Mouse (Mus musculus) cerebellum, adult 2 months (tissue): ENCODE results near the gene Pknox1. TPM values are rescaled to one million over a fixed set of nuclear protein-coding genes. Genes with fewer than 3 reads are reported as not detected.
"Not testable (repeated sequence)": the region's sequence is repeated elsewhere in the genome, so short reads cannot be mapped to it uniquely, and the experiment has no call there.

Experiments
- DNase-seq, 2 experiments: peaks; one replicate each; pipeline ENCODE4 v3.0.0; 2021
- H3K27ac ChIP-seq: fragments of 200-500 bp; 2 replicates; pipeline ENCODE4 v1.5.1; 2012; ENCODE audit warnings: low read length, control low read depth, inconsistent platforms; ENCODE audit not compliant: insufficient read depth
- H3K27me3 ChIP-seq: fragments of 200-500 bp; 2 replicates; pipeline ENCODE4 v1.6.1; 2012; ENCODE audit warnings: inconsistent platforms, mild to moderate bottlenecking, low read length, moderate library complexity; ENCODE audit not compliant: control insufficient read depth, insufficient read depth
- H3K4me1 ChIP-seq: fragments of 200-500 bp; 2 replicates; pipeline ENCODE4 v1.6.1; 2011; ENCODE audit warnings: low read length; ENCODE audit not compliant: control insufficient read depth, insufficient read depth
- H3K4me3 ChIP-seq: fragments of 200-500 bp; replicated peaks from 2 replicates; pipeline ENCODE3; 2011; ENCODE audit warnings: mild to moderate bottlenecking, low read depth, low read length, control low read depth; ENCODE audit not compliant: insufficient read depth
- CTCF ChIP-seq: fragments of 200-500 bp; IDR thresholded peaks from 2 replicates; pipeline ENCODE4 v1.5.1; 2011; ENCODE audit warnings: low read depth, mild to moderate bottlenecking, control low read depth, low read length, moderate library complexity, borderline replicate concordance; ENCODE audit not compliant: insufficient read depth
- POLR2A ChIP-seq: fragments of 200-500 bp; IDR thresholded peaks from 2 replicates; pipeline ENCODE4 v1.6.1; 2011; ENCODE audit warnings: low read length, control low read depth, borderline replicate concordance; ENCODE audit not compliant: insufficient read depth
- WGBS: fragments of 180-500 bp; shearing (Covaris S2); methylation state at CpG from one replicate; pipeline ENCODE4 v1.1.7; 2018; 5-methylcytosine and 5-hydroxymethylcytosine counted together
- polyA plus RNA-seq: library from polyadenylated mRNA; depleted of rRNA; stranded (reverse); fragments of >200 nt; gene quantifications from 2 replicates; pipeline ENCODE4 v1.2.3, GENCODE M21; 2012

The Pknox1 gene
- polyA plus RNA-seq, 1 experiment, result 23.2 TPM

DNA sequence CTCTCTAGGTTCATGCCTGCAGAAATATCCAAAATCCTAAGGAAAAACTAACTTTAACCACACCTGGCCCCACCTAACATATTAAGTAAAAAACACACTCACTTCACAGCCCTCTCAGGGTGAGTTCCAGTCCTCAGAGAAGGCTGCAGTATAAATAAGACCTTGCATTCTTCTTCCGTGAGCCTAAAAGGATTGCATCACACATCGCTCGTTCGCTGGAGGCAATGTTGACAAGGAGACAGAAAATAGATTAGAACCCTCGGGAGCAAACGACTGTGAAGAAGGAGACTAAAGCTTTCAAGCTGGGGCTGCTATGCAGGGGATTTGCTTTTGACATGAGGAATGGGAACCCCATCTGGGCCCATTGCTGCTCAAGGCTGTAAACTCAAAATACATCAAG, 21.0 kb upstream of the Pknox1 start:
- no peak for DNase-seq
- no peak overlapping the region for H3K4me3 ChIP-seq
- no peak for TF ChIP-seq POLR2A
- no peak for TF ChIP-seq CTCF
- H3K27me3 ChIP-seq, result no peaks in the 10 kb centered on the region
- WGBS, result 50% methylated on average over 6 of the region's 6 CpGs
- H3K27ac ChIP-seq, result no peak overlapping the region
- H3K4me1 ChIP-seq, result no peaks in the 10 kb centered on the region

DNA sequence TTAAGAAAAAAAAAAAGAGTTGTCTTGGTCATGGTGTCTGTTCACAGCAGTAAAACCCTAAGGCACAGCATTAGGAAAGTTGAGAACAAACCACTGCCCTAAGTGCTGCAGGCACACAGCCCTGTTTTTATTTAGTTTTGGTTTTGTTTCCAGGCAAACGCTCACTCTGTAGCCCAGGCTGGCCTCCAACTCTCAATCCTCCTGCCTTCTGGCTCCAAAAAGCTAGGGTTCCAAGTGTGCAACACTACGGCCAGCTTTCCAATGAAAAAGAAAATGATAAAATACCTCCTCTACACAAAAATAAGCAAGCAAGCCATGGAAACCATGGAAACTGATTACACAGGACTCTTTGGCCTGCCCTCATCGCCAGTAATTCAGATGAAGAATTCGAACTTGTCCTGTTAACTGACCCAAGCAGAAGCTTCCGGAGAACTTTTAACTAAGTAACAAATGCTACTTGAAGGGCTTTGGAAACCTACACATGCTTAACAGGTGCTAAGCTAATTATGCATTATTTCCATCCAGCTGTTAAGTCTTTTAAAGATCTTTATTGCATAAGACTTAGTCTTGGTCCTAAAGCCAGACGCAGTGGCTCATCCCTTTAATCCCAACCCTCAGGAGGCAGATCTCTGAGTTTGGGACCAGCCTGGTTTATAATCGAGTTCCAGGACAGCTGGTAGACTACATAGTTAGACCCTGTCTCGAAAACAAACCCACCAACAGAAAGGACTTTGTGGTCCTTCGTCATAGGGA, 17.9 kb upstream of the Pknox1 start:
- H3K4me1 ChIP-seq, result no peaks in the 10 kb centered on the region
- H3K27me3 ChIP-seq, result no peaks in the 10 kb centered on the region
- H3K27ac ChIP-seq, result no peak overlapping the region
- TF ChIP-seq CTCF (no peak), POLR2A (no peak)
- DNase-seq, result no peak
- H3K4me3 ChIP-seq, result no peak overlapping the region
- 85% methylated on average over 9 of the region's 9 CpGs for WGBS

DNA sequence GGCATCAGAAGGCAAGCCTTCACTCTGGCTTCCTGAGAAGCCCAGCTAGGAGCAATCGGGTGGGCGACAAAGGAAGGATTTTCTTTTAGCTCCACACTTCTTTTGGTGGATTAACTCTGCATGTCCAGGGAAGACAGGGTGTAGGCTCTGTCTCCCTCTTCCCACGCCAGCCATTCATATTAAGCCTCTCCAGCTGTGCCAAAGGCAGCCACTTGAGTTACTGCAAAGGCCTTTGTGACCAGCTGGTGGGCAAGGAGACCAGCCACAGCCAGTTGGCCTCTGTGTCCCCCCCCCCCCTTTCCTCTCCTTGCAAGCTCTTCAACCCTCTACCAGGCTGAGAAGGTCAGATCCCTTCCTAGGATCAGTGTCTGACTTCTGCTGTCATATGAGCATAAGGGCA, 16.6 kb upstream of the Pknox1 start:
- Histone ChIP-seq H3K4me3 (no peak overlapping the region), H3K27ac (no peak overlapping the region), H3K4me1 (no peaks in the 10 kb centered on the region), H3K27me3 (no peaks in the 10 kb centered on the region)
- no peak for DNase-seq
- TF ChIP-seq CTCF (no peak), POLR2A (no peak)
- WGBS, result 55% methylated on average over 3 of the region's 3 CpGs

DNA sequence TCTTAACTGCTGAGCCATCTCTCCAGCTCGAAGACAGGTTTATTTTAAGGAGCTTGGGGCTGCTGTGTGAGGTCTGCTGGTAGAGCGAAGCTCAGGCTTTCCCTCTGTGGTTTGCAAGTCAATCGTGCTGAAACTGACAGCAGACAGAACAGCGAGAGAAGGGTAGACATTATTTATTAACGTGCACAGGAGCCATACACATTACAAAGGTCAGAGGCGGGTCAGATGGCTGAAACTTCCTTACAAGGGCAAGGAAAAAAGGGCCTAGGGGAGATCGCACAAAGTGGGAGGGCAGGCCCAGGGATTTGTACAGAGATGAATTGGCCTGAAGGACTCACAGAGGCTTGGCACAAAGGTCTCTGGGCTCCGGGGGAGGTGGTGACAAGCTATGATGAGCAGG, 15.1 kb upstream of the Pknox1 start:
- TF ChIP-seq POLR2A (no peak), CTCF (no peak)
- no peak overlapping the region for H3K4me3 ChIP-seq
- no peaks in the 10 kb centered on the region for H3K4me1 ChIP-seq
- no peaks in the 10 kb centered on the region for H3K27me3 ChIP-seq
- no peak overlapping the region for H3K27ac ChIP-seq
- 76% methylated on average over 8 of the region's 8 CpGs for WGBS
- DNase-seq, result no peak

DNA sequence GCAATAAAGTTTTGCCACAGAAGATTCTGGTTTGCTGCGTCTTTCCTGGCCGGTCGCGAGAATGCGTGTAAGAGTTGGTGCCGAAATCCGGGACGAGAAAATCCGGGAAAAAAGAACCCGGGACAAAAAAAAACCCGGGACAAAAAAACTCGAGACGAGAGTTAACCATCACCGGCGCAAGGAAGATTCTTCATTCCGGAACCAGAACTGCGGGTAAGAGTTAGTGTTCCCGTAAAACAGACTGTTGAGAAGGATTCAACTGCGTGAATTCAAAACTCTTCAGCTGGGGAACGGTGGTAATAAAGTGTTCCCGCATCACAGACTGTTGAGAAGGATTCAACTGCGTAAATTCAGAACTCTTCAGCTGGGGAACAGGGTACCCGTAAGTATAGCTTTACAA, 11.9 kb upstream of the Pknox1 start:
- WGBS, result 96% methylated on average over 23 of the region's 23 CpGs
- not testable (repeated sequence) for H3K27ac ChIP-seq, H3K4me1 ChIP-seq, DNase-seq, H3K4me3 ChIP-seq, H3K27me3 ChIP-seq

DNA sequence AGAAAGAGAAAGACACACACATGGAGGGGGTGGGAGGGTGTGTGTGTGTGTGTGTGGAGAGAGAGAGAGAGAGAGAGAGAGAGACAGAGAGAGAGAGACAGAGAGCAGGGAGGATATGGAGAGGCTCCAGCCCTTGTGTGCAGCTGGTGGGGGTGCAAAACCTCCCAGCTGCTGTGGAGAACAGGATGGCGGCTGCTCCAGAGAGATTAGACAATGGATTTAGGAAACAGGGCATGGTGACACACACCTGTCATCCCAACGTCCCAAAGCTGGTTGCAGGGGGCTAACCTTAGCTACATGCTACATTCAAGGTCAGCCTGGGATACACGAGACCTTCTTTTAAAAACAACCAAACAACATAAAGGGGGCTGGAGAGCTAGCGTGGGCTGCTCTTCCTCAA, 8.3 kb upstream of the Pknox1 start:
- Histone ChIP-seq H3K4me1 (no peaks in the 10 kb centered on the region), H3K4me3 (no peak overlapping the region), H3K27ac (no peak overlapping the region), H3K27me3 (no peaks in the 10 kb centered on the region)
- no peak for TF ChIP-seq CTCF
- no peak for TF ChIP-seq POLR2A
- 64% methylated on average over 4 of the region's 4 CpGs for WGBS
- no peak for DNase-seq

DNA sequence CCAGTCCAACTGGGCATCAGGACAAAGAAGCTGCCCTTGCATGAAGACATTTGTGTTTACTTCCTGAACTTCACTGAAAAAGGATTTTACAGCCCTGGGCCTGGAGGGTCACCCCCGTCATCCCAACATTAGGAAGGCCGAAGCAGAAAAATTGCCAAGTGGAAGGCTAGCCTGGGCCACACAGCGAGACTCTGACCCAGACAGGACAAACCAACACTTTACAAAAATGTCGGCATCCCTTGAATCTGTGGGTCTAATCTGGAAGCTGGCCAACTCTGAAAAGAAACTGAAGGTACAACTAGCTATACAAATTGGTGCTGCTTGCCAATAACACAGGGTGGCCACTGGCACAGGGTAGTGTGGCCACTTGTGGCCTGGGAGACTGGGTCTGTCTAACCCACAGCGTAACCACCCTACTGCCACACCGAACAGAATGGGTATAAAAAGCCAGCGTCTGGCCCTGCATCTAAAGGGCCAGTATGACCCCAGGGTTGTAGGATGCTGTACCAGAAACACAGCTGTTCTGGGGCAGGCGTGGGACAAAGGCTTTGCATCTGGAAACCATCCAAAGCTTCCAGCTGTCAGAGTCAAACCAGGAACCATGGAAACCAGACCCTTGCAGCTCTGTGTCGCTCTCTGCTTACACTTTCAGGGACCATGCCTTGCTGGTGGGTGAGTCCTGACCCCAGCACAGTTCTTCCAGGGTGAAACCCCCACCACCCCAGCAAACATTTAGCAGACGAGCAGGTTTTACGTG, 7.2 kb upstream of the Pknox1 start:
- no peak overlapping the region for H3K27ac ChIP-seq
- no peak for DNase-seq
- no peak overlapping the region for H3K4me3 ChIP-seq
- H3K4me1 ChIP-seq, result no peaks in the 10 kb centered on the region
- no peaks in the 10 kb centered on the region for H3K27me3 ChIP-seq
- TF ChIP-seq CTCF (no peak), POLR2A (no peak)
- 48% methylated on average over 11 of the region's 11 CpGs for WGBS

DNA sequence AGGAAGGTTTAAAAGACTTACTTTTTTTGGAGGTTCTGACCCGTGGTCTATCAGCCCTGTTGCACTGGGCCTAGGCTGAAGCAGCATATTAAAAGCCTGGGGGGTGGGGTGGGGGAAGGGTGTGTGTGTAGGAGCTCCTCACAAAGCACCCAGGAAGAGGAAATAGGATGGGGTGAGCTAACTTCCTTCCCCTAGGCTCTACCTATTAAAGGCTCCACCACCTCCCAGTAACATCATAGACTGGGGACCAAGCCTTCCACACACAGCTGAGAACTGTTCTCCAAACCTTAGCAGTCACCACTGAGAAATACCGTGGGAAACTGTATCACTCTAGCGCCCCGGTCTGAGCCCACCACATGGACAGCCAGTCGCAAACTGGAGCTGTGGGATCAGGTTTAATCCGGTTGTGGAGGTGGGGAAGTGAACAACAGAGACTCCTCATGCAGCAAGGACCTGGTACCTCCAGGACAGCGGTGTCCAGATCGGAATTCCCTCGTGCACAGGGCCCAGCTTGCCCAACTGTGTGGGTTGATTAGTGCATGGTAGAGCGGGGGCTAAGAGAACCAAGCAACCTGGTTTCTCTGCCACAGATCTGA, 6.5 kb upstream of the Pknox1 start:
- Histone ChIP-seq H3K4me3 (no peak overlapping the region), H3K27ac (no peak overlapping the region)

More for the DNA sequence above, 6.5 kb upstream of the Pknox1 start:
- TF ChIP-seq POLR2A (no peak), CTCF (no peak)
- DNase-seq, result no peak
- 80% methylated on average over 10 of the region's 10 CpGs for WGBS
- Histone ChIP-seq H3K27me3 (no peaks in the 10 kb centered on the region), H3K4me1 (peaks cover under 1% of the 10 kb centered on the region; the same call in 1 of the 2 replicates)
